Mouse (Mus musculus) brain, embryonic 14.5 days (tissue): Measurements from ENCODE around the gene Fgf11.

Experiments used
- CTCF ChIP-seq: fragments of 200-500 bp; IDR thresholded peaks from 2 replicates; pipeline ENCODE4 v1.5.1; 2012; ENCODE audit warnings: inconsistent platforms, mild to moderate bottlenecking, moderate library complexity, borderline replicate concordance; ENCODE audit not compliant: insufficient read depth, insufficient read length; ENCODE audit errors: extremely low read depth
- POLR2A ChIP-seq: fragments of 200-500 bp; IDR thresholded peaks from 2 replicates; pipeline ENCODE4 v1.6.1; 2012; ENCODE audit warnings: mild to moderate bottlenecking, inconsistent platforms, borderline replicate concordance; ENCODE audit not compliant: poor library complexity, insufficient read depth, insufficient read length, severe bottlenecking; ENCODE audit errors: extremely low read depth

DNA sequence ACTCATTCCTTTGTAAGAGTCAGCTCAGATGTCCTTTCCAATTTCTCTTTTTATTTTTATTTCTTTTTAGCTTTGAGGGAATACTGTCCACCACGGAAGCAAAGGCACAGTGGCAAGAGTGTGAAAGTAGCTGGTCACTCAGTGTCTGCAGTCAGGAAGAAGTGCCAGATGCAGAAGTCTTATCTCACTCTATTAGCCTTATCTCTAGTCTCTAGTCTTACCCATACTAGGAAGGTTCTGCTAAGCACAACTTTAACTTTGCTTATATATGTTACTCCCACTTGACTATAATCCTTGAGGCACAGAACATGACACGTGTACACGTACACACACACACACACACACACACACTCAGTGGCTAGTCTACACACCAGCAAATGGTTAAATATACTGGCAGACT, 50.0 kb downstream of the Fgf11 start:
- TF ChIP-seq CTCF (no peak), POLR2A (no peak)
